Mouse (Mus musculus) embryo, embryonic 10.5 days (tissue): ENCODE results near the gene Mical1.
A peak's percentile ranks its signal among the peaks of the same experiment; 100 is the strongest.

Source experiments
- DNase-seq: peaks from one replicate; pipeline ENCODE4 v3.0.0-alpha.2; 2015; ENCODE audit warnings: low spot score

Mical1 gene

GRCm38 (mm10) chr10:41477278-41478181, 1.4 kb downstream of the Mical1 start:
- DNase-seq: peak; percentile 83

GRCm38 (mm10) chr10:41479961-41480360, 3.8 kb downstream of the Mical1 start:
- no peak for DNase-seq

- DNase-seq: no peak
Observed at GRCm38 (mm10) chr10:41480938-41481880, 5.1 kb downstream of the Mical1 start.

DNA sequence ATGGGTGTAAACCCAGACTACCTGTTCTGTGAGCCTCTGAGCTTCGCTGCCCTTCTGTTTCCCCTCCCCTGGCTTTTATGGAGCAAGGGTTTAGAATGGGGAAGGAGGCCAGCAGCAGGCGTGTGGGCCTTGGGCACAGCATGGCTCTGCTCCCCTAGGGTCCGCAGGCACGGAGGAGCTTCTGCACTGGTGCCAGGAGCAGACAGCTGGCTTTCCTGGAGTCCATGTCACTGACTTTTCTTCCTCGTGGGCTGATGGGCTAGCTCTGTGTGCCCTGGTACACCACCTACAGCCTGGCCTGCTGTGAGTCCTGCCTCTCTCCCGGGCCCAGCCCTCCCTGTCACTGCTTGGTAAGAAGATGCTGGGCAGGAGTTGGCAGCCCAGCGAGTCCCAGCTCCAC, 6.3 kb downstream of the Mical1 start:
- DNase-seq: no peak

DNA sequence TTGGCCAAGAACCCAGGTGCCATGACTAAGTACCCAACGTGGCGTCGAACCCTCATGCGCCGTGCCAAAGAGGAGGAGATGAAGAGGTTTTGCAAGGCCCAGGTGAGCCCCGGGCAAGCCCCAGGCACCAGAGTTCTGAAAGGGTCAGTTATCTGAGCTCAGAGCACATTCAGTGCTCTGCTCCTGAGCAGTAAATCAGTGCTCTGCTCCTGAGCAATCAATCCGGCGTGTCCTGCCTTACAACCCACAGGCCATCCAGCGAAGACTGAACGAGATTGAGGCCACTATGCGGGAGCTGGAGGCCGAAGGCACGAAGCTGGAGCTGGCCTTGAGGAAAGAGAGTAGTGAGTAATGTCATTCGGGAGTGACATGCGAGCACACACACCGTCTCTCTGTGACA, 9.7 kb downstream of the Mical1 start:
- no peak for DNase-seq

GRCm38 (mm10) chr10:41486506-41487170, 10.5 kb downstream of the Mical1 start:
- no peak for DNase-seq

DNA sequence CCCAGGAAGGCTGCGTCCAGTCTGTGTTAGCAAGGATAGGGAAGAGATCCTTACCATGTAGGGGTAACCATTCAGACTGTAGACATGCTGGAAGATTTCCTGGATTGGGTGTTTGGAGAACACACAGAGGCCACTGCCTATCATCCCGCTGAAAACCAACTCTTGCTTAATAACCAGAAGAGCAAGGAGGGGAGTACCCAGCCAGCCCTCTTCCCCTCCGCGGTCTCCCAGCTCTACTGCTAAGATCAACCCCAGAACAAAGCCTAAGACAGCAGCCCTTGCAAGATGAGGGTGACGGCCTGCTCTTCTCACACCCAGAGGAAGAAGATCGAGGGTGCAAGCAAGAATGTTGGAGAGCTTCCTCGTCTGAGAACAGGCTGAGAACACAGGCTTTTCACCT, 12.8 kb downstream of the Mical1 start:
- DNase-seq: no peak

DNA sequence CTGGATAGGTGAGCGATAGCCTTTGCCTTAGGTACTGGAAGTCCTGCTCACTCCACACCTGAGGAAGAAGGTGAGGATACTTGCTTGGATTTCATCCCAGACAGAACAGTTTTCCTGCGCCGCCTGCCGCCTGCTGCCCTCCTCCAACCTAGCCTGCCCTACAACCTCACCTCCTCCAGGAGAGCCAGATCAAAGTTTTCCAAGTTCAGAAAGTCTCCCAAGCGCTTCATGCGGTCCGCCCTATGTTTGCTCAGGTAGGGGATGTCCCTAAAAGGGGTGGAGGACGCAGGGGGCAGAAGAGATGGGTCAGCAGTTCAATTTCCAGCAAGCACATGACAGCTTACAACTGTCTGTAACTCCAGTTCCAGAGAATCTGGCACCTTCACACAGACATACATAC, 13.2 kb downstream of the Mical1 start:
- DNase-seq: no peak

DNA sequence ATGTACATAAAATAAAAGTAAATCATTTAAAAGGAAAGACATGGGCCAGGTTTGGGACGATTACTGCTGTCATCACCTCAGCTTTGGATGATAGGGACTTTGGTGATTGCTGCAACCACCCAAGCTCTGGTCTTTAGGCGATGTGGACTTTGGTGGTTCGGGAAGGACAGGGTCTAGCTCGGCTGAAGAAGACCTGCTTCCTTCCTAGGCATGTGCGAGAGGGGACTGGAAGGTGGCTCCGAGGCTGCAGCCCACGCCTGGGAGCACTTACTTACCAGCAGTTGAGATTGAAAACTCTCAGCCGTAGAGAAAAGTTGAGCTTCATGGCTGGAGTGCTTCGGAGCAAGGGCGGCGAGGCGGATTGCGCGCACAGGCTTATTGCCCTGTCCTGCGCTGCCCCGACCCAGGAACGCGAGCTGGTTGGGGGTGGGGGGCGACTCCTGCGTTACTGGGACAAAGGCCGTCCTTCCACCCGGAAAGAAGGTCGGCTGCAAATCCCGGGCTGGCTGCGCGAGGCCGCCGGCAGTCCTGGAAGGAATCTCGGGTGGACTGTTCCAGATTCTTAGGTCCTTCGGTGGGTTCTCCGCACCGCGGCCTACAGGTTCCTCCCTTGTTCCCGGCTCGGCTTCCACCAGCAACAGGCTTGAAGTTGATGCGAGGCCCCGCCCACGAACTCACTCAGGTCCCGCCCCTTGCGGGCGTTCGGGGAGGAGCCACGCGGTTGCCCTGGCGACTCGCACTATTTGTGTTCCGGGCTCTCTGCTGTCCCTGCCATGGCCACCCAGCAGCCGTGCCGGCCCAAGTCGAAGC, 13.8 kb downstream of the Mical1 start, which contains the start of the genes Smpd2 and Ppil6:
Gene Smpd2 (minus strand): TSS at position 662 of the 810 bp plus-strand sequence.
Gene Ppil6 (plus strand): TSS at position 732 of the 810 bp plus-strand sequence.
- DNase-seq: peak; percentile 97

DNA sequence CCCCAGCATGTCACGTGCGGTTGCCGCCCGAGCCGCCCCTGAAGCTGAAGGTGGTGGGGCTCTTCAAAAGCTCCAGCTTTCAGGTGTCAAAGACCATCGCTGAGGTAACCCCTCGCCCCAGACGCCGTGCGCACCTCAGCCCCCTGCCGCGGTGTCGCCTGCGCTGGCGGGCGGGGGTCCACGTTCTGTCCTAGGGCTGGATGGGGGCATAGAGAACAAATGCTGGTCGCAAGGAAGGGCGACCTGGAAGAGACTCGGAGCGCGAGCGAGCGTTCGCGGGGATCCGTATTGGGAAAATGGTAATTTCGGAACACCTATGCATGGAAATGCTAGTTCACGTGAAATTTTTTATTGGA, 14.4 kb downstream of the Mical1 start:
- no peak for DNase-seq

DNA sequence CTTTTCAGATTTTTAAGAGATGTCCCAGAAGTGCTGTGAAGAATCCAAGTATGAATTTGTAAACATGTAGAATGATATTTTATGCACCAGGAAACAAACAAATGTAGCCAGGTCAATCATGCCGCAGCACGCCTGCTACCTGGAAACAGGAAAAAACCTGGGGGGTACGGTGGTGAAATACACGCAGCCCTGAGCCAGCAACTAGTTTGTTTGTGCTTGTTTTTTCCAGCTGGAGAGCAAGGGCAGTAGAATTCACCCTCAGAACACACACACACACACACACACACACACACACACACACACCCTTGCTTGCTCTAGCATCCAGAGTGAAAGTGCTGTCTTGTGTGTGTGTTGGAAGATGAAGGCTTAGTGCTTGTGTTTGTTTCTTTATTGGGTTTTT, 15.0 kb downstream of the Mical1 start:
- DNase-seq: no peak

- no peak for DNase-seq
Observed at GRCm38 (mm10) chr10:41500941-41501340, 24.8 kb downstream of the Mical1 start.

DNA sequence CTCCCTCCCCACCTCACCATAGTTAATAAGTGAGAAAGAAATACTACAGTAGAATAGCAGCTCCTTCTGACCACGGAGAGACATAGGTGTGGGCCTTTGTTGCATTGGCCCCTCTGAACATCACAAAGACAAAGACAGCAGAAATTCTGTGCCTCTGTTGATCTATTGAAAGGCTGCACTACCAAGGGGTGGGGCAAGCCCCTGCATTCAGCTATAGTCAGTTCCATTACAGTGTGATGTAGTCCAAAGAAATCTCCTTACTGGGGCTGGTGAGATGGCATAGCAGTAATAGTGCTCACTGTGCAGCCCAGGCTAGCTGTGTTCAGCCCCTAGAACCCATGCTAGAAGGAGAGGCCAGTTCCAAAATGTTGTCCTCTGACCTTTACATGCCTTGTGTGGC, 28.9 kb downstream of the Mical1 start:
- DNase-seq: no peak

DNA sequence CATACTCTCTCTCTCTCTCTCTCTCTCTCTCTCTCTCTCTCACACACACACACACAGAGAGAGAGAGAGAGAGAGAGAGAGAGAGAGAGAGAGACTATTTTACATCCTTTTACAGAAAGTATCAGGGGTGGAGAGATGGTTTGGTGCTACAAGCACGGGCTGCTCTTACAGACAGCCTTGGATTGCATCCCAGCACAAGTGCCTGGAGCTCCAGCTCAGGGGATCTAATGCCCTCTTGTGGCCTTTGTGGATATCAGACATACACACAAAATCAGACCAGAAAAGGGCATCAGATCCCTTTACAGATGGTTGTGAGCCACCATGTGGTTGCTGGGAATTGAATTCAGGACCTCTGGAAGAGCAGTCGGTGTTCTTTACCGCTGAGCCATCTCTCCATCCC, 29.3 kb downstream of the Mical1 start:
- peak; percentile 90 for DNase-seq

DNA sequence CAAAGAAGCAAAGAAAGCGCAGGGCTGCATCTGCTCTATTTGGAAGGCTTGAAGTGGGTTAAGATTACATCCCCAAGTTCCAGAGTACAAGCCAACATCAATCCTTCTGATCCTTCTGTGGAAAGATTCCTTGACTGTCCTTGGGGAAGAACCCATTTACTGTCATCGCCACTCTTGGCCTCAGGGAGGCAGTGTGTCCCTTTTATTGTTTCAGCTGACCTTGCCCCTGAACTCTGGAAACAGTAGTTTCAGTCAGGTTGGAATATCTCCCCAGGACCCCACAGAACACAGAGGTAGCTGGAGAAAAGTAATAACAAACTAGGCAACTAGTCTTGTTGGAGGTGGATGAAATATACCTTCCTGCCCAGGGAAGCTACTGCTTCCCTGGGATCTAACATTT, 33.0 kb downstream of the Mical1 start:
- DNase-seq: peak; percentile 65

- no peak for DNase-seq
Observed at GRCm38 (mm10) chr10:41514301-41514700, 38.2 kb downstream of the Mical1 start.

- DNase-seq: no peak
Observed at GRCm38 (mm10) chr10:41514921-41515320, 38.8 kb downstream of the Mical1 start.

DNA sequence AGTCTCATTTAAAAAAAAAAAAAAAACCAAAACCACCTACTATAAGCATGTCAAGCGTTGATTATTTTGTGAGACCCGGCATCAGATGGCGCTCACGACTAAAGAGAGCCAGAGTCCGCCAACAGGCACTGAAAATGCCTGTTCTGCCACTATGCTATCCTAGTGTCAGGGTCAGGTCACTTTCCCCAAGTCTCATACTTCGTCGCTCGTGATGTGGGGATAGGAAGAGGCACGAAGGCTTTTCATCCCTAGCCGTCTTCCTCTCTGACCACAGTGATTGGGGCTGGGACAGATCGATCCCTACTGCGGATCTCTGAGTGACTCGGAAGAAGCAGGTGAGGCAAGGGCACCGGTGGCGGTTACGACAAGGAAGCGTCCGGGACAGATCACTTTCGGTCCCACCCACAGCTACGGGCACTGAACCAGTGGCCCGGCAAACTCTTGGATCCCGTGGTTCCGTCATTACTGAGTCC, 42.4 kb downstream of the Mical1 start:
- peak; percentile 86 for DNase-seq

DNA sequence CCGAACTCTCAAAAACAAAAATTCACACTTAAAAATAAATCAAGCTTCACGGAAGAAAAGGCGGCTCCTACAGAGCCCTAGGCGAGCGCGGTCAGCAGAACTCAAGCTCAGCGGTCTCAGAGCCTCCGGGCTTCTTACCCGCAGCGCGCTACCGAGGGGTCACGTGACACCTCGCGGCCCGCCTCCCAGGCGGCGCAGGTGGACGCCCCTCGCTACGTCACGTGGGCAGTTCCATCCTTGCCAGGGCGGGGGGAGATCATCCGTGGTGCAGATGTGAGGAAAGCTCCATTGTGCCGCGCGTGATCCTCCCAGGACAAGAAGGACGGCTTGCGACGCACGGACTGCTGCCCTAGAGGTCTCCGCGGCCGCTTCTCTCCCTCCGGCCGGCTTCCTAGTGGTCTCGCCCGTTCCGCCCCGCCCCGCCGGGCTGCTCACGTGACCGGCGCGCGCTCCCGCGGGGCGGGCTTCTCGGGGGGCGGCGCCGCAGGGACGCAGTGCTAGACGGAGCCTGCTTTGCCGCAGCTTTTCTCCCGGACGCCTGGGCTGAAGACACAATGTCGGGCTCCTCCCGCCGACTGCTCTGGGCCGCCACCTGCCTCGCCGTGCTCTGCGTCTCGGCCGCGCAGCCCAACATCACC, 43.0 kb downstream of the Mical1 start, which contains the start of gene Cd164:
Gene Cd164 (plus strand): TSS at position 434 of the 638 bp plus-strand sequence.
- peak; percentile 93 for DNase-seq

- DNase-seq: peak; percentile 66
Observed at GRCm38 (mm10) chr10:41519640-41520409, 43.7 kb downstream of the Mical1 start.
